Mouse (Mus musculus) heart, adult 8-10 months (tissue): ENCODE results near the gene Ccdc96. TPM values are rescaled to one million over a fixed set of nuclear protein-coding genes. Genes with fewer than 3 reads are reported as not detected.

Experiments used
- DNase-seq: peaks from one replicate; pipeline ENCODE4 v3.0.0; 2022; ENCODE audit warnings: low spot score
- total RNA-seq, 4 experiments: library from RNA; stranded (reverse); gene quantifications; 2 replicates each; pipeline ENCODE4 v1.2.4; 2022

Ccdc96 gene
- total RNA-seq, result under 1 TPM; 0.25 to 0.49 (median 0.31) TPM

- peak; percentile 96 for DNase-seq
These were observed at the start of gene Ccdc96, which contains the start of gene Tada2b for GRCm38 (mm10) chr5:36484171-36484990. Gene Ccdc96, plus strand, starts transcription at chr5:36484588. Gene Tada2b, minus strand, starts transcription at chr5:36484285.

GRCm38 (mm10) chr5:36436858-36437257 is 47.5 kb upstream of the Ccdc96 start:
- DNase-seq, result no peak

DNA sequence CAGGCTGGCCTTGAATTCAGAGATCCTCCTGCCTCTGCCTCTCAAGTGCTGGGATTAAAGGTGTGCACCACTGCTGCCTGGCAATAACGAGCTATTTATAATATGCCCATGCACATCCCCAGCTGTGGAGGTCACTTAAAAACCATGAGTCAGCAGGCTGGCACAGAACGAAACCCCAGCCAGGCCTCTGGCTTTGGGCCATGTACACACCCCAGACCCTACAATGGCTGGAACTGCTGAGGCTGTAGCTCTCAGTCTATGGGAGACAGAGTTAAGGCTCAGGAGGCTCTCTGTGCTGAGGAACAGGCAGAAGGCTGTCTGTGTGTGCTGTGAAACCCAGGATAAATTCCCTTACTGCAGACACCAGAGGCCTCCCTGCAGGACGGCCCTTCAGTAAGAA is 43.6 kb upstream of the Ccdc96 start:
- no peak for DNase-seq

DNA sequence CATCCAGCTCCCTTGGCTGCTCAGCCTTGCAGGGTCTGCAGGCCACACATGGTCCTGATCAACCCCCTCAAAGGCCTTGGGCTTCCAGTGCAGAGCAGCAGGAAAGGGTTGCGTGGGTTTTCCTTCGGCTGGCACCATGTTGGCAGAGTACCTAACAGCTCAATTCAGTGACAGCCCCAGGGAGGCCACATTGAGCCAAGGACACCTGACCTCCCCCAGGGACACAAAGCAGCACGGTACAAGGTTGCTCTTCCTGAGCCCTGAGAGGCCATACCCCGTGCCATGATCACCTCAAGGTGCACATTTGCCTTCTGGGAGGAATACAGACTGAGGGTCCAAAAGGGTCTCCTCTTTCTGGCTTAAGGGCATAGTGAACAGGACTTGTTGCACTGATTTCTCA is 39.8 kb upstream of the Ccdc96 start:
- DNase-seq, result no peak

- no peak for DNase-seq
These were observed 39.4 kb upstream of the Ccdc96 start for GRCm38 (mm10) chr5:36445028-36445427.

GRCm38 (mm10) chr5:36446166-36446890 is 38.1 kb upstream of the Ccdc96 start:
- no peak for DNase-seq

DNA sequence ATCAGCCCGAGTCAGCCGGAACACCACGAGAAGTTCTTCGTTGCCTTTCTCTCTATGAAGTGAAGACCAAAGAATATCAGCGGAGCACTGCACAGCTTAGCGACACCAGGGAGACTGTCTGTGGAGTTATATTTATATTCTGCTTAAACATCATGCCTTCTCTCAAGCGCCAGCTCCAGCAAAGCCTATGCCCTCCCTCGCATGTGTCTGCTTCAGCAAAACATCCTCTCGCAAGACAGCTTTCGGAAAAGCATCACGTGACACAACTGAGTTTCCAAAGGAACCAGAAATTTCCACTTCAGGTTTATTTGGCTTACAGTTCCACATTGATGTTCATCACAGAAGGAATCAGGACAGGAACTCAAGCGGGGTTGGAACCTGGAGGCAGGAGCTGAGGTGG is 36.5 kb upstream of the Ccdc96 start:
- DNase-seq, result no peak

DNA sequence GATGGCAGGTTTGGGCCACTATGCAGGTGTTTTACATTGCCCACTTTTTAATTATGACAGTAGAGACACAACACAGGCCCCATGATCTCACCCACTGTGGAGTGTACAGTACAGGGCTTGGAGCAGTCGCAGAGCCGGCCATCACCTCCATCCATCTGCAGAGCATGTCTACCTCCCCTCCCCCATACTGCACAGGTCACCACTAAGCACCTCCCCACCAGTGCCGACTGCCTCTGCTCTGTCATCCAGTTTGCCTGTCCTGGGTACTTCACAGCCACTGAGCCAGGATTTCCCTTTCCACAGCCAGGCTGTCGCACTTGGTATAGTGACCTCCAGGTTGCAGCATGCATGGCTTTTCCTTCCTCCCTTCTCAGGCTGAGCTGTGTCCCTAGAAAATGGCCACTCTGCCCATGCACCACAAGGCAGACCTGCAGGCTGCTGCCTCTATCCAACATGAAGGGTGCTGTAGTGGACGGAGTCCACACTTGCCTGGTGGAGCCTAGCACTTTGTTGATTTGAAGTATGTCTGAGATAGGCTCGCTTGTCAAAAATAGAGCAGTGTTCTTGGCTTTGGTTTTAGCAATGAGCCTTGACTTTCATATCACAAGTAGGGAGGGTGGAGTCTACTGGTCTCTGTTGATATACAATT is 34.6 kb upstream of the Ccdc96 start:
- DNase-seq, result peak; percentile 22

DNA sequence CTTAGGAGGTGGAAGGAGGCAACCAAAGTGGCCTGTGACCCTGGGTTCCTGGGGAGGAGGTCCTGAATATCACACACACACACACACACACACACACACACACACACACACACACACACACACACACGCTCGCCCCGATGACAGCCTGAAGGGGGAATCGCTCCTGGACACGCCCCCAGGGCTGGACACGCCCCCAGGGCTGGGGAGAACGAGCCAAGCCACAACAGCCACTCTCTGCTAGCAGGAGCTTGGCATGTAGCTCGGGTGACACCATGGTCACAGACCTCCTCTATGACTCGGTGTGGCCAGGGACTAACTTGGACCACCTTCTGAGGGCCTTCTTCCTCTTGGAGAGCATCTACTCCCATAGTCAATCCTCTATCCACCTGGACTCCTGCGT is 33.3 kb upstream of the Ccdc96 start:
- DNase-seq, result no peak

DNA sequence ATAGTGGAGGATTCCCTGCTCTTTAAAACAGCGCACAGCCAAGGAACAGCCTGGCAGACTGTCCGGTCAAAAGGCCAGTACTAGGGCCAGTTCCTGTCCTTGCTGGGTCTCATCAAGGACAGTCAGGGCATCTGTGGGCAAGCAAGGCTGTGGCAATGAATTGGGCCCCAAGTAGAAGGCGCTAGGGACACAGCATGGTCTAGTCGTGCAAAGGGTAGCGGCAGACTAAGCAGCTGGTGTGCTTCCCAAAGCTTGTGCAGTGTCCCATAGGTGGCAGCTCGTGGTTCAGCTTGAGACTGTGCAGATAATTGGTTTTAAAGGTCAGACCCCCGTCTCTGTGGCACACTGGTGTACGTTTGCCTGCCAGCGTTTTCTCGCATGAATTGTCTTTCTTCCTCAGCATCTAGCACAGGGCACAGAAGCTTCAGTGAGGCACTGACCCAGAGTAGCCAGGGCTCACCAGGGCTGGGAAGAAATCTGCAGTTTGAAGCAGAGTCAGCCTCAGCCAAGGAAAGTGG is 32.5 kb upstream of the Ccdc96 start:
- DNase-seq, result no peak

DNA sequence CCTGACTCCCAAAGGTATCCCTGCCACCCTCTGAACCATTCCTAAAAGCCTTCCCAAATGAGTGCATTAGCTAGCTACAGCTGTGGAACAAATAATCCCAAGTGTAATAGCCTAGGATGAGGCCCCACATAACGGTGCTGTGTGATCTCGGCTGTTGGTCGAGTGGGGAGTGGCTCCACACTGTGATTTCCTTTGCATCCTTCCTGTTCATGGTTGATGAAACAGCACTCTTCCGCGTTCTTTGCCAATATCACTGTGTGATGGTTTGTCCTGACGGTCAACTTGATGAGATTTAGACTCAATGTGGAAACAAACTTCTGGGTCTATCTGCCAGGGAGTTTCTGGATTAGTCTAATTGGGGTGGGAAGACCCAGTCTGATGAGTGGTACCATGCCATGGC is 31.6 kb upstream of the Ccdc96 start:
- DNase-seq, result no peak

- DNase-seq, result no peak
These were observed 26.7 kb upstream of the Ccdc96 start for GRCm38 (mm10) chr5:36457706-36458105.

- DNase-seq, result peak; percentile 40
These were observed 25.5 kb upstream of the Ccdc96 start for GRCm38 (mm10) chr5:36458926-36459325.

- no peak for DNase-seq
These were observed 23.7 kb upstream of the Ccdc96 start for GRCm38 (mm10) chr5:36460712-36461111.

DNA sequence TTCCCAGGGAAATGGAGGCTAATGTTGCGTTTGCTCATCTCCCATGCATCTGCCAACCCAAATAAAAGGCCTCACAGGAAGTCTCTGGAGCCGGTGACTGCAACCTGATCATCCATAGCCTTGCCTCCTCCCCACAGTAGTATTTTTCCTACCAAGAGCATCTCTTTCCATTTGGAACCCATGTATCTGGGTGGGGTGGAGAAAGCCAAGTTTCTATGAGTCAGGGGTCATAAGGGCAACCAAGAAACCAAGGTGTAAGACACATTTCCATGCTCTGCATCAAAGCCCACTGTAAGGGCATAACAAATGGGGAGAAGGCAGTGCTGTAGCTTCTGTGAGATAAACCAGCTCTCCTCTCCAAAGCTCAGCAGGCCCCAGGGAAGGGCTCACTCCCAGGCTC is 23.2 kb upstream of the Ccdc96 start:
- no peak for DNase-seq

- DNase-seq, result peak; percentile 74
These were observed 21.6 kb upstream of the Ccdc96 start for GRCm38 (mm10) chr5:36462810-36463209.

DNA sequence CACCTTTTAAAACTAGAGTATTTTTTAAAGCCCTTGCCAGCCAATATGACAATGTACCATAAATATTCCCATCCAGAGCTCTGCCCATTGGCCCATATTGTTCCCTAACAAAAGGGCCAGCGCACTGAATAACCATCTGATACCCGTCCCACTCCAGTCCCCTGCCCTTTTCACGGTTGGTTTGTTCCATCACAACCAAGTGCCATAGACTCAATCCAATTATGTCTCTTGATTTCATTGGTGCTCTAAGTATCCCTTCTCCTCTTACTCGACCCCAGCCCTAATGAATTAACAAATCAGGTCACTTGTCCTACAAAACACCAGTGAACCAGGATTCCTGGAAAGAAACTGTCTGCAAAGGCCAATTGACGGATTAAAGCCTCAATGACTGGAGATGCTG is 21.0 kb upstream of the Ccdc96 start:
- no peak for DNase-seq

GRCm38 (mm10) chr5:36464709-36465661 is 19.4 kb upstream of the Ccdc96 start, which contains the start of gene Grpel1:
Gene Grpel1, plus strand, starts transcription at chr5:36464998.
- peak; percentile 100 for DNase-seq

- no peak for DNase-seq
These were observed 18.5 kb upstream of the Ccdc96 start for GRCm38 (mm10) chr5:36465889-36466288.

GRCm38 (mm10) chr5:36471206-36471605 is 13.2 kb upstream of the Ccdc96 start:
- DNase-seq, result no peak
